Mouse (Mus musculus): ENCODE measurements around the gene Hspbp1. TPM values are rescaled to one million over a fixed set of nuclear protein-coding genes. Genes with fewer than 3 reads are reported as not detected.

Hspbp1 gene
- polyA plus RNA-seq, 1 experiment: 51.8 TPM

- Histone ChIP-seq H3K27me3 (ENCODE audit: control insufficient read depth, insufficient read depth, low read length, poor library complexity, severe bottlenecking) (no peaks in the 10 kb centered on the region), H3K9ac (ENCODE audit: low read depth, poor library complexity, severe bottlenecking) (no peak overlapping the region), H3K9me3 (replicated peaks; ENCODE audit: control insufficient read depth, insufficient read depth, low read length, poor library complexity, severe bottlenecking) (no peaks in the 10 kb centered on the region), H3K27ac (ENCODE audit: insufficient read depth, low read length) (no peak overlapping the region), H3K36me3 (ENCODE audit: control insufficient read depth, insufficient read depth, low read length, poor library complexity, severe bottlenecking) (no peaks in the 10 kb centered on the region), H3K4me1 (ENCODE audit: control insufficient read depth, insufficient read depth, low read length) (no peaks in the 10 kb centered on the region), H3K4me3 (ENCODE audit: low read depth, low read length) (no peak overlapping the region)
- TF ChIP-seq CTCF (IDR thresholded peaks at IDR 0.05; ENCODE audit: low read depth, low read length): no peak
- no peak for TF ChIP-seq POLR2A (IDR thresholded peaks at IDR 0.05; ENCODE audit: insufficient read depth, low read length)
- no peak for TF ChIP-seq EP300 (IDR thresholded peaks at IDR 0.05; ENCODE audit: insufficient read depth, low read depth, low read length)
Measured at GRCm38 (mm10) chr7:4612386-4612785, 72.5 kb downstream of the Hspbp1 start.

- H3K4me3 ChIP-seq (ENCODE audit: low read depth, low read length): no peak overlapping the region
- H3K9ac ChIP-seq (ENCODE audit: low read depth, poor library complexity, severe bottlenecking): no peak overlapping the region
- TF ChIP-seq CTCF (IDR thresholded peaks at IDR 0.05; ENCODE audit: low read depth, low read length) (no peak), POLR2A (IDR thresholded peaks at IDR 0.05; ENCODE audit: insufficient read depth, low read length) (no peak), EP300 (IDR thresholded peaks at IDR 0.05; ENCODE audit: insufficient read depth, low read depth, low read length) (no peak)
- H3K9me3 ChIP-seq (replicated peaks; ENCODE audit: control insufficient read depth, insufficient read depth, low read length, poor library complexity, severe bottlenecking): no peaks in the 10 kb centered on the region
- H3K27me3 ChIP-seq (ENCODE audit: control insufficient read depth, insufficient read depth, low read length, poor library complexity, severe bottlenecking): no peaks in the 10 kb centered on the region
- H3K27ac ChIP-seq (ENCODE audit: insufficient read depth, low read length): no peak overlapping the region
- H3K4me1 ChIP-seq (ENCODE audit: control insufficient read depth, insufficient read depth, low read length): no peaks in the 10 kb centered on the region
- H3K36me3 ChIP-seq (ENCODE audit: control insufficient read depth, insufficient read depth, low read length, poor library complexity, severe bottlenecking): no peaks in the 10 kb centered on the region
Measured at GRCm38 (mm10) chr7:4611921-4612341, 72.9 kb downstream of the Hspbp1 start.

- TF ChIP-seq EP300 (IDR thresholded peaks at IDR 0.05; ENCODE audit: insufficient read depth, low read depth, low read length) (no peak), POLR2A (IDR thresholded peaks at IDR 0.05; ENCODE audit: insufficient read depth, low read length) (no peak), CTCF (IDR thresholded peaks at IDR 0.05; ENCODE audit: low read depth, low read length) (no peak)
- Histone ChIP-seq H3K9me3 (replicated peaks; ENCODE audit: control insufficient read depth, insufficient read depth, low read length, poor library complexity, severe bottlenecking) (no peaks in the 10 kb centered on the region), H3K27me3 (ENCODE audit: control insufficient read depth, insufficient read depth, low read length, poor library complexity, severe bottlenecking) (no peaks in the 10 kb centered on the region), H3K36me3 (ENCODE audit: control insufficient read depth, insufficient read depth, low read length, poor library complexity, severe bottlenecking) (no peaks in the 10 kb centered on the region), H3K27ac (ENCODE audit: insufficient read depth, low read length) (no peak overlapping the region), H3K4me1 (ENCODE audit: control insufficient read depth, insufficient read depth, low read length) (no peaks in the 10 kb centered on the region), H3K4me3 (ENCODE audit: low read depth, low read length) (no peak overlapping the region), H3K9ac (ENCODE audit: low read depth, poor library complexity, severe bottlenecking) (no peak overlapping the region)
Measured at GRCm38 (mm10) chr7:4611511-4611910, 73.4 kb downstream of the Hspbp1 start.

Other genes starting within 250 kb of the Hspbp1 start
- gene Rdh13, start 239.4 kb downstream of the Hspbp1 start, polyA plus RNA-seq (2011; ENCODE audit: insufficient read depth, insufficient read length, low read depth, missing spikeins): 17.7 and 18.1 TPM in 2 replicates
- gene Eps8l1, start 224.4 kb downstream of the Hspbp1 start, polyA plus RNA-seq (2011; ENCODE audit: insufficient read depth, insufficient read length, low read depth, missing spikeins): 7.0 and 13.2 TPM in 2 replicates
- 63.1 and 68.7 TPM in 2 replicates for gene Ppp1r12c, start 183.4 kb downstream of the Hspbp1 start, polyA plus RNA-seq (2011; ENCODE audit: insufficient read depth, insufficient read length, low read depth, missing spikeins)
- gene Tnnt1, start 168.7 kb downstream of the Hspbp1 start, polyA plus RNA-seq (2011; ENCODE audit: insufficient read depth, insufficient read length, low read depth, missing spikeins): 20.2 and 20.7 TPM in 2 replicates
- gene Tnni3, start 160.8 kb downstream of the Hspbp1 start, polyA plus RNA-seq (2011; ENCODE audit: insufficient read depth, insufficient read length, low read depth, missing spikeins): 10.0 and 11.5 TPM in 2 replicates
- 9.2 and 10.0 TPM in 2 replicates for gene Dnaaf3, start 152.6 kb downstream of the Hspbp1 start, polyA plus RNA-seq (2011; ENCODE audit: insufficient read depth, insufficient read length, low read depth, missing spikeins)
- 4.3 and 4.9 TPM in 2 replicates for gene Syt5, start 137.5 kb downstream of the Hspbp1 start, polyA plus RNA-seq (2011; ENCODE audit: insufficient read depth, insufficient read length, low read depth, missing spikeins)
- not detected in 2 replicates for gene Ptprh, start 81.0 kb downstream of the Hspbp1 start, polyA plus RNA-seq (2011; ENCODE audit: insufficient read depth, insufficient read length, low read depth, missing spikeins)
- gene Tmem86b, start 53.6 kb downstream of the Hspbp1 start, polyA plus RNA-seq (2011; ENCODE audit: insufficient read depth, insufficient read length, low read depth, missing spikeins): 3.8 and 5.5 TPM in 2 replicates
- 58.6 and 66.3 TPM in 2 replicates for gene Ppp6r1, start 26.0 kb downstream of the Hspbp1 start, polyA plus RNA-seq (2011; ENCODE audit: insufficient read depth, insufficient read length, low read depth, missing spikeins)
- gene Brsk1, start 5.5 kb upstream of the Hspbp1 start, polyA plus RNA-seq (2011; ENCODE audit: insufficient read depth, insufficient read length, low read depth, missing spikeins): 10.9 TPM in 2 replicates
- gene Tmem150b, start 40.2 kb upstream of the Hspbp1 start, polyA plus RNA-seq (2011; ENCODE audit: insufficient read depth, insufficient read length, low read depth, missing spikeins): not detected in 2 replicates
- 69.0 and 72.3 TPM in 2 replicates for gene Kmt5c, start 55.0 kb upstream of the Hspbp1 start, polyA plus RNA-seq (2011; ENCODE audit: insufficient read depth, insufficient read length, low read depth, missing spikeins)
- 319 and 368 TPM in 2 replicates for gene Cox6b2, start 68.0 kb upstream of the Hspbp1 start, polyA plus RNA-seq (2011; ENCODE audit: insufficient read depth, insufficient read length, low read depth, missing spikeins)
- not detected in 2 replicates for gene Fam71e2, start 86.2 kb upstream of the Hspbp1 start, polyA plus RNA-seq (2011; ENCODE audit: insufficient read depth, insufficient read length, low read depth, missing spikeins)
- 1.4 and 1.9 TPM in 2 replicates for gene Il11, start 97.8 kb upstream of the Hspbp1 start, polyA plus RNA-seq (2011; ENCODE audit: insufficient read depth, insufficient read length, low read depth, missing spikeins)
- not detected in 2 replicates for gene Tmem190, start 97.9 kb upstream of the Hspbp1 start, polyA plus RNA-seq (2011; ENCODE audit: insufficient read depth, insufficient read length, low read depth, missing spikeins)
- gene Tmem238, start 104.6 kb upstream of the Hspbp1 start, polyA plus RNA-seq (2011; ENCODE audit: insufficient read depth, insufficient read length, low read depth, missing spikeins): 2.6 and 6.8 TPM in 2 replicates
- gene Rpl28, start 107.8 kb upstream of the Hspbp1 start, polyA plus RNA-seq (2011; ENCODE audit: insufficient read depth, insufficient read length, low read depth, missing spikeins): 969 and 977 TPM in 2 replicates
- gene Ube2s, start 127.5 kb upstream of the Hspbp1 start, polyA plus RNA-seq (2011; ENCODE audit: insufficient read depth, insufficient read length, low read depth, missing spikeins): 474 and 498 TPM in 2 replicates
- 3.8 and 5.3 TPM in 2 replicates for gene Shisa7, start 159.6 kb upstream of the Hspbp1 start, polyA plus RNA-seq (2011; ENCODE audit: insufficient read depth, insufficient read length, low read depth, missing spikeins)
- 3.8 and 4.2 TPM in 2 replicates for gene Isoc2b, start 185.2 kb upstream of the Hspbp1 start, polyA plus RNA-seq (2011; ENCODE audit: insufficient read depth, insufficient read length, low read depth, missing spikeins)
- 3.3 and 4.3 TPM in 2 replicates for gene Isoc2a, start 192.1 kb upstream of the Hspbp1 start, polyA plus RNA-seq (2011; ENCODE audit: insufficient read depth, insufficient read length, low read depth, missing spikeins)
- gene Gm36210, start 221.4 kb upstream of the Hspbp1 start, polyA plus RNA-seq (2011; ENCODE audit: insufficient read depth, insufficient read length, low read depth, missing spikeins): 1.1 TPM in 2 replicates
- gene Zfp628, start 230.1 kb upstream of the Hspbp1 start, polyA plus RNA-seq (2011; ENCODE audit: insufficient read depth, insufficient read length, low read depth, missing spikeins): 5.0 and 5.4 TPM in 2 replicates
- gene Nat14, start 237.0 kb upstream of the Hspbp1 start, polyA plus RNA-seq (2011; ENCODE audit: insufficient read depth, insufficient read length, low read depth, missing spikeins): 2.2 and 3.3 TPM in 2 replicates
- gene Ssc5d, start 240.7 kb upstream of the Hspbp1 start, polyA plus RNA-seq (2011; ENCODE audit: insufficient read depth, insufficient read length, low read depth, missing spikeins): 1.5 and 2.0 TPM in 2 replicates

Data from ES-Bruce4 (cell line).